Mouse (Mus musculus): ENCODE measurements around the gene Ehhadh.

GRCm38 (mm10) chr16:21787516-21788353, at the start of gene Ehhadh:
- no peak for TF ChIP-seq CTCF (IDR thresholded peaks at IDR 0.05; ENCODE audit: low read depth, low read length)
- no peak for TF ChIP-seq GATA1 (IDR thresholded peaks at IDR 0.05; ENCODE audit: borderline replicate concordance, low read length)
